Mouse (Mus musculus) right cerebral cortex, postnatal 14 days (tissue): ENCODE data around the gene Cdc14a.

Experiments used
- DNase-seq: peaks from one replicate; pipeline ENCODE4 v3.0.0; 2022

Cdc14a gene

GRCm38 (mm10) chr3:116423353-116424159 lies at the start of gene Cdc14a:
TSS of gene Cdc14a (minus strand) at chr3:116424032.
- peak; percentile 60 for DNase-seq

GRCm38 (mm10) chr3:116465709-116466108 lies 41.9 kb upstream of the Cdc14a start:
- DNase-seq, result no peak

GRCm38 (mm10) chr3:116464318-116464717 lies 40.5 kb upstream of the Cdc14a start:
- DNase-seq, result no peak

- DNase-seq, result no peak
These were observed 37.2 kb upstream of the Cdc14a start for GRCm38 (mm10) chr3:116461053-116461452.

- DNase-seq, result no peak
These were observed 30.7 kb upstream of the Cdc14a start for GRCm38 (mm10) chr3:116454529-116454928.

GRCm38 (mm10) chr3:116450741-116451140 lies 26.9 kb upstream of the Cdc14a start:
- DNase-seq, result no peak

- no peak for DNase-seq
These were observed 20.5 kb upstream of the Cdc14a start for GRCm38 (mm10) chr3:116444327-116444726.

GRCm38 (mm10) chr3:116442788-116443187 lies 19.0 kb upstream of the Cdc14a start:
- DNase-seq, result no peak

- no peak for DNase-seq
These were observed 17.8 kb upstream of the Cdc14a start for GRCm38 (mm10) chr3:116441518-116442205.

- DNase-seq, result no peak
These were observed 16.5 kb upstream of the Cdc14a start for GRCm38 (mm10) chr3:116440066-116440997.

GRCm38 (mm10) chr3:116436811-116437601 lies 13.2 kb upstream of the Cdc14a start:
- DNase-seq, result no peak

- DNase-seq, result no peak
These were observed 12.3 kb upstream of the Cdc14a start for GRCm38 (mm10) chr3:116436113-116436512.

GRCm38 (mm10) chr3:116434757-116435156 lies 10.9 kb upstream of the Cdc14a start:
- no peak for DNase-seq

GRCm38 (mm10) chr3:116425901-116426300 lies 2.1 kb upstream of the Cdc14a start:
- no peak for DNase-seq

- peak; percentile 55 for DNase-seq
These were observed 1.1 kb upstream of the Cdc14a start for GRCm38 (mm10) chr3:116424973-116425284.

- peak; percentile 22 for DNase-seq
These were observed 534 bp upstream of the Cdc14a start for GRCm38 (mm10) chr3:116424160-116424972.

- DNase-seq, result peak; percentile 59
These were observed 958 bp downstream of the Cdc14a start for GRCm38 (mm10) chr3:116422795-116423352.

- no peak for DNase-seq
These were observed 1.8 kb downstream of the Cdc14a start for GRCm38 (mm10) chr3:116422074-116422473.

- DNase-seq, result no peak
These were observed 2.7 kb downstream of the Cdc14a start for GRCm38 (mm10) chr3:116421121-116421520.

GRCm38 (mm10) chr3:116419791-116420190 lies 4.0 kb downstream of the Cdc14a start:
- DNase-seq, result no peak

GRCm38 (mm10) chr3:116414451-116414860 lies 9.4 kb downstream of the Cdc14a start:
- no peak for DNase-seq
